Mouse (Mus musculus): ENCODE measurements around the gene Aff3.

Gene Aff3

DNA sequence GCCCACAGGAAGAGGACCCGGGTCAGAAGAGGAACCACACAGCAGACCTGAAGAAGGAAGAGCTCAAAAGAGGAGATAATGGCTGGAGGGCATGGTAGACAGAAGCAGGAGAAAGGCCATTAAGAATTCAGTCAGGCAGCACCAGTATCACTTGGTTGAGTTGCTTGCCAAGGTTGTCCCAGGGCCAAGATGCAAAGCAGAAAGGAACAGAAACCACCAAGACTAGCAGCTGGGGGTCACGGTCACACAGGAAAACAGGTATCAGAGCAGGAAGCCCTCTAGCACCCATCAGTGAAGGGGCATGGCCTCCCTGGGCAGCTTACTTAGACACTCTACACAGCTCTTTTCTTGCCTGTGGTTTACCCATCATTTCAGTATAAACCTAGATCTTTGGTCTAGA lies 525.4 kb downstream of the Aff3 start:
- no peak for DNase-seq

DNA sequence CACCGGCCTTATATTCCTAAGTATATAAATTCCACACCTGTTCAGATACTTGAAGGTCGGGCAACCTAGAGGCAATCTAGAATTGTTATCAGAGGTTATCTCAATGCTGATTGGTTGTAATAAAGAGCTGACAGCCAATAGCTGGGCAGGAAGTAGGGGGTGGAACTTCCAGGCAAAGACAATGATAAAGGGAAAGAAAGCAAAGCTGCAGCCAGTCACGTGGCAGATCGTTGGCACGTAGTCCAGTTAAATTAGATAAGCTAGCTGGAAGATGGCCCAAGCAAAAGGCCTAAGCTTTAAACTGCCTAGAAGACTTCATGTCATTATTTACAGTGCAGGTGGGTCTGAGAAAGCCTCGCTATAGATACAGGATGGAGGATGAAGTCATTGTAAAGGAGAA lies 531.8 kb downstream of the Aff3 start:
- DNase-seq = peak; percentile 46

DNA sequence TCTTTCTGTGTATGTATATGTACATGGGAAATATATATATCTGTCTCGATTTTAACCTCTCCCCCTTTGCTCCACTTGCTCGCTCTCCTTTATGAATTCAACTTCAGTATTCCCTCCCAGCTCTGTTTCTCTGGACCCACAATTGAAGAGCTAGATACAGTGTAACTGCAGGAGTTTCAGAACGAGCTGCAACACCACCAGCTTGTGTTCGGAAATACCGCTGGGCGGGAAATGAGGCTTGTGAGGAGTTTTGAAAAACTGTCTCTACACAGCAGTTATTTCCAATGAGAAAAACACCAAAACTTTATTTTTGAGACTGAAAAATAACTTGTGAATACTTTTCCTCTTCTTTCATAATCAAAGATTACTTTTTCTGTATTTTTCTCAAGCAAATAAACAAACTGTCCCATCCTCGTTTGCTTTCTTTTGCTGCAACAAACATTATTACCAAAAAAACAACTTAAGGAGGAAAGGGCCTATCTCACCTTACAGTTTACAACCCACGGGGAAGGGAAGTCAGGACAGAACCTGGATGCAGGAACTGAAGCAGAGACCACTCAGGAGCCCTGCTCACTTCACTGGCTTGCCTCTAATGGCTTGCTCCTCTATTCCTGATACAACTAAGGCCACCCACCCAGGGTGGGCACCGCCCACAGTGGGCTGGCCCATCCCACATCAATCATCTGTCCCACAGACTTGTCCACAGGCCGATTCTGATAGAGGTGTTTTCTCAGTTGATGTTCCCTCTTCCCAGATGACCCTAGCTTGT lies 533.9 kb downstream of the Aff3 start:
- DNase-seq = peak; percentile 14

DNA sequence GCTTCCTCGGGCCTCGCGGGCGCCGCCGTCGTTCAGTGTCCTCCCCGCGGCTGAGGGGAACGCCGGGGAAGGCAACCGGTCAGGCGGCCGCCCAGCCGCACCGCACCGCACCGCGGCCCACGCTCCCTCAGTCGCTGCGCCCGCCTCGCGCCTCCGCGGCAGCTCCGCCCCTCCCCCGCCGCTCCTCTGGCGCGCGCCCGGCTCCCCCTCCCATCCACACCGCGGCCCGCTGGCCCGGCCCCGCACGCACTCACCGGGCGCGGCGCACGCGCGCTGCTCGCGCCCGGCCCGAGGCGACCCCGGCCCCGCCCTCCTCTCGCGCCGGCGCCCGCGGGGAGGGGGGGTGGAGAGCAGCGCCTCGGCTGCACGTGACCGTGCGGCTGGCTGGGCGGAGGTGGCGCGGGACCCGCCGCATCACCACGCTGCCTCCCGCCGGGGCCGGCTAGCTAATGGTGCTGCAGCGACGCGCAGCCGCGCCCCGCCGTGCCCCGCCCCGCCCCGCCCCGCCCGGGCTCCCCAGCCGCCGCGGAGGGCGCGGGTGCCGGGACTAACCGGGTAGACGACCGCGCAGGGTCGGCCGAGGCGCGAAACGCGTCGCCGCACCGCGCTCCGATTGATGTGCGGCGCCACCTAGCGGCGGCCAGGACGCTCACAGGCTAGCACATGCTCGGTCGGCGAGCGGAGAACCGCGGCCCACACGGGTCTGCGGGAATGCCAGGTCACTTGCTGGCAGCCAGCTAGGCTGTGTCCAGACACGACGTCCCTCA lies 535.1 kb downstream of the Aff3 start, which contains the start of gene Rev1:
Gene Rev1, minus strand, starts transcription at position 301 of the 767 bp plus-strand sequence.
- peak; percentile 92 for DNase-seq

DNA sequence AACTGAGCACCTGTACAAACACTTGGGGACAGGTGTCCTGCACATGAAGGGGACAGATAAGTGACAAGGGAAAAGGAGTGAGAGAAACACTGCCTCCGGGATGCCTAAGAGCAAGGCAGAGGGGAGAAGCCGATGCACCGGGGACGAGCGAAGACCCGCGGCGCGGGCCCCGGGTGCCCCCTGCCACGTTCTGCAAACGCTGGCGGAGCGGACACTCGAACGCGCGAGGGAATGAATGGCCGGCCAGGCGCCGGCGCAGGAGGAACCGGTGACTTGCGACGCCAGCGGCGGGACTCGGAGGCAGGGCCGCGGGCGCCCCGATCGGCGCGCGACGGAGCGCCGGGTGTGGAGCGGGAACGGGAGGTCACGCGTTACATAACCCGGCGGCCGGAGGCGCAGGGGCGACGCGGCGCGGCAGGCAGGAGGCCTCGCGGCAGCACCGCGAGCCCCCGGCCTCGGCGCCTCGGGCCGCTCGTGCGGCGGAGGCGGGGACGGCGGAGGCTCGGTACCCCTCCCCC lies 535.8 kb downstream of the Aff3 start:
- DNase-seq = peak; percentile 56
